Mouse (Mus musculus) spleen, adult 18-20 months (tissue): Measurements from ENCODE around the gene Ube2e1.
A peak's percentile ranks its signal among the peaks of the same experiment; 100 is the strongest.
"Not testable (repeated sequence)": the region's sequence is repeated elsewhere in the genome, so short reads cannot be mapped to it uniquely, and the experiment has no call there.

Experiments used
- DNase-seq, 2 experiments: peaks; one replicate each; pipeline ENCODE4 v3.0.0; 2022; ENCODE audit warnings: mixed read lengths in 2 of 2

The Ube2e1 gene

DNA sequence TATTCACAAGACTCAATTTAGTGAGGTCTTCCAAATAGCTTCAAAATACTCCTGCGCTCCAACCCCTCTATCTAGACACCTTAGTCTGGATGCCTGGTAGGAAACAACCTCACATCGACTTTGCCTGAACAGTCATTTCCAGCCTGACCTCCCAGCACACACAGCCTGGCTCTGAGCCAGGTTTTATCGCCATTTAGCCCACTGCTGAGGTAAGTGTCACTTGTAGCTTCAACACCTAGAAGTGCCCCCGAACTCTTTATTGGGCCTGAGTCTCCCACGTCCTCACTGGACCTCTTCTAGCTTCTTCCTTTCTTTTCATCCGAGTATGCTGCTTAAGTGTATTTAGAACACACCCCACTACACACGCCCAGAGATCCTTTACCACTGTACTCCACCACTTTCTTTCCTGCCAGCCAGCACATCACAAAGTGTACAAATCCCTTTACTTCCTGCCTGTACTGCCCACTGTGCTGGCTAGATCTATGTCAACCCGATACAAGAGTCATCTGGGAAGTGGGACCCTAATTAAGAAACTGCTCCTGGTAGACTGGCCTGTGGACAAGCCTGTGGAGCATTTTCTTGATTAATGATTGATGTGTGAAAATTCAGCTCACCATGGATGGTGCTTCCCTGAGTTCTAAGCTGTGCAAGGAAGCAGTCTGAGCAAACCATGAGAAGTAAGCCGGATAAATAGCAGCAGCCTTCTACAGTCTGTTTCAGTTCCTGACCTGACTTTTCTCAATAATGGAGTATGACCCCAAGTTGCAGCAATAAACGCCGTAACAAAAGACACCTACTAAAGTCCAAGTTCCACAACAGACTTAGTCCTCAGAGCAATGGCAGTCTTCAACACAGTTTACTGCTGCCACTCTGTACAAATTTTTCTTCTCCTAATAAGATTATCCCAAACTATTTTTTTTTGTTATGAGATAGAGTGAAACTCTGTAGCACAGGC is 13.9 kb downstream of the Ube2e1 start:
- no peak for DNase-seq

GRCm38 (mm10) chr14:18304165-18304564 is 27.5 kb downstream of the Ube2e1 start:
- no peak for DNase-seq

DNA sequence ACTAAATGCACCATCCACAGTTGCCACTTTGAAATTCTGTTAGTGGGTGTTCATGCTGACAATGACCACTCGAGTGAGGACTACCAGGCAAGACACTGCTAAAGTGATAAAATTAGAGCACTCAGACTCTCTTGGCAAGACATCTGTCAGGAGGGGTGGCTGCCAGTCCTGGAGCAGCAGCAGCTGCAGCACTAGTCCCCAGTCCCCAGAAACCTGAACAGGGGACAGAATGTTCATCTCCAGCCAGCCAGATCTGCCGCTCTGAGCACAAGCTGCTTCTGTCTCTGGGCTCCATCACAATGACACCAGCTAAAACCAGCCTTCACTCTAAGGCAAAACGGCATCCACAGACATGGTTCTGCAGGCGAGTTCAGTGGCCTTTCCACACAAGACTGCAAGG is 28.4 kb downstream of the Ube2e1 start:
- DNase-seq: no peak

GRCm38 (mm10) chr14:18302750-18303149 is 28.9 kb downstream of the Ube2e1 start:
- no peak for DNase-seq

DNA sequence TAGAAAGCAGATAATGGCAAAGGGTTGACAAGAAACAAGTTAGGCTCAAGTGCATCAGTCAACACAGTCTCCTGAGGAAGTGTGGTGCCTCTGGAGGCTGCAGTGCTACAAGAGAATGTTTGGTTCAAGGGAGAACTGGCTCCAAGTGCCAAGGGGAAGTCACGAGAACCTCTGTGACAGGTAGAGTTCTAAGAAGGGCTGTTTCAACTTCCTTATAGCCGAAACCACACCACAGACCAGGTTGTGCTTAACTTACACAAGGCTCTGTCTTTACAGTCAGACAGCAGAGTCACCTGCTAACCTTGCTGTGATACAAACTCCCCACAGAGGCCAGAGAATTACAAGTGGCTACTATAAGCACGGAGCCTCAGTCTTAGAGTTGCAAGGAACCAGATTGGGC is 30.1 kb downstream of the Ube2e1 start:
- peak in 1 of 2 experiments; percentile 12 for DNase-seq

- no peak for DNase-seq
Observed at GRCm38 (mm10) chr14:18300676-18301075, 31.0 kb downstream of the Ube2e1 start.

GRCm38 (mm10) chr14:18298874-18299273 is 32.8 kb downstream of the Ube2e1 start:
- no peak for DNase-seq

DNA sequence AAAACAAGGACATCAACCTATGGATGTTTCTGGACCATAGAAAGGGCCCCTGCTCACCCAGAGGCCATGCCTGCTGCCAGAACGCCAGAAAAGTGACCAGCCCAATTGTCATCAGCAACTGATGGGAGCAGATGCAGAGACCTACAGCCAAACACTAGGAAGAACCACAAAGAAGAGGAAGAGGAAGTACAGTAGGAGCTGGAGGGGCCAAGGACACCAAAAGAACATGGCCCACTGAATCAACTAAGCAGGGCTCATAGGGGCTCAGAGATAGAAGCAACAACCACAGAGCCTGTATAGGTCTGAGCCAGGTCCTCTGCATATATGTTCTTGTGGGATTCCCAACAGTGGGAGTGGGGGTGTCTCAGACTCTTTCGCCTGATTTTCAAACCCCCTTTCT is 34.2 kb downstream of the Ube2e1 start:
- no peak for DNase-seq

DNA sequence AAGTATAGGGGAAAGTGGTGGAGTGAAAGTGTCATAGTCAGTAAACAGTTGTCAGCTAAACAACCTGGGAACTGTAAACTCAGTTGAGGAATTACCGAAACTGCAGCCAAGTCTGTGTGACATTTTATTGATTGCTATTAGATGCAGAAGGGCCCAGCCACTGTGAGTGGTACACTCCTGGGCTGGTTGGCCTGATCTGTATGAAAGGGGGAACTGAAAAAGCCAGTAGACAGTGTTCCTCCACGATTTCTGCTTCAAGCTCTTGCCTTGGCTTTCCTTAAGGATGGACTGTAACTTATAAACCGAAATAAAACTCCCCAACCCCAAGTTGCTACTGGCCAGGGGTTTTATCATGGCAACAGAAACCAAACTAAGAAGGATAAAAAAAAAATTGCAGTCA is 39.1 kb downstream of the Ube2e1 start:
- no peak for DNase-seq

- no peak for DNase-seq
Observed at GRCm38 (mm10) chr14:18292111-18292510, 39.5 kb downstream of the Ube2e1 start.

GRCm38 (mm10) chr14:18287391-18287790 is 44.3 kb downstream of the Ube2e1 start:
- no peak for DNase-seq

DNA sequence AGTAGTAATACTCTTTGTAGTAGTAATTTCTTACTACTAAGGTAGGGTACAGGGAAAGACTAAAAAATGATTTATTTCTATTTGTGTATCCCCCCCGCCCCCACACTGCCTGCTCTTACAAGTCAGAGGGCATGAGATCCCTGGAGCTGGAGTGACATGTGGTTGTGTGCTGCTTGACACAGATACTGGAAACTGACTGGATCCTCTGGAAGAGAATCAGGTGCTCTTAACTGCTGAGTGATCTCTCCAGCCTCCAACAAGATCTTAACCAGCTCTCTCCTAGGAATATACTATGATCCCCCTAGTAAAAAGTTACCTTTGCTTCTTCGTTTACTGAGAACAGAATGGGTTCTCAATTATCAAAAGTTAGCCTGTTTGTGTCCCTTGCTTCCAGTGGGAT is 45.2 kb downstream of the Ube2e1 start:
- DNase-seq: no peak

GRCm38 (mm10) chr14:18285476-18285875 is 46.2 kb downstream of the Ube2e1 start:
- DNase-seq: no peak

GRCm38 (mm10) chr14:18284581-18284980 is 47.1 kb downstream of the Ube2e1 start:
- DNase-seq: no peak

GRCm38 (mm10) chr14:18280375-18280774 is 51.3 kb downstream of the Ube2e1 start:
- DNase-seq: no peak

DNA sequence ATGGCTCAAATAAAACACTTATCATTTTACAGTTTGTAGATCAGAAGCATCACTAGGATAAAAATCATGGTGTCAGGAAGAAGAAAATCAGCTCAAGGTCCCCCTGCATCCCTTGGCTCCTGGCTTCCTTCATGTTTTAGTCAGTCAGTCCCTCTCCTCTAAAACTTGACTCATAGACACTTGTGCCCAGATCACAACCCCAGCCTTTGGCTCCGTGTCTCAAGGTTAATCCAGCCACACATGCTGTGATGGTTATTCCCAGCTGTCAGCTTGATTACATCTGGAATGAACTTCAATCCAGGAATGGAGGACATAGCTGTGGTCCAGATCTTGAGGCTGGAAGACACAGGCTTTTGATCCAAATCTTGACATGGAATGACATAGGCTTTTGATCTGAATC is 57.1 kb downstream of the Ube2e1 start:
- no peak for DNase-seq

GRCm38 (mm10) chr14:18271666-18272065 is 60.0 kb downstream of the Ube2e1 start:
- DNase-seq: no peak

DNA sequence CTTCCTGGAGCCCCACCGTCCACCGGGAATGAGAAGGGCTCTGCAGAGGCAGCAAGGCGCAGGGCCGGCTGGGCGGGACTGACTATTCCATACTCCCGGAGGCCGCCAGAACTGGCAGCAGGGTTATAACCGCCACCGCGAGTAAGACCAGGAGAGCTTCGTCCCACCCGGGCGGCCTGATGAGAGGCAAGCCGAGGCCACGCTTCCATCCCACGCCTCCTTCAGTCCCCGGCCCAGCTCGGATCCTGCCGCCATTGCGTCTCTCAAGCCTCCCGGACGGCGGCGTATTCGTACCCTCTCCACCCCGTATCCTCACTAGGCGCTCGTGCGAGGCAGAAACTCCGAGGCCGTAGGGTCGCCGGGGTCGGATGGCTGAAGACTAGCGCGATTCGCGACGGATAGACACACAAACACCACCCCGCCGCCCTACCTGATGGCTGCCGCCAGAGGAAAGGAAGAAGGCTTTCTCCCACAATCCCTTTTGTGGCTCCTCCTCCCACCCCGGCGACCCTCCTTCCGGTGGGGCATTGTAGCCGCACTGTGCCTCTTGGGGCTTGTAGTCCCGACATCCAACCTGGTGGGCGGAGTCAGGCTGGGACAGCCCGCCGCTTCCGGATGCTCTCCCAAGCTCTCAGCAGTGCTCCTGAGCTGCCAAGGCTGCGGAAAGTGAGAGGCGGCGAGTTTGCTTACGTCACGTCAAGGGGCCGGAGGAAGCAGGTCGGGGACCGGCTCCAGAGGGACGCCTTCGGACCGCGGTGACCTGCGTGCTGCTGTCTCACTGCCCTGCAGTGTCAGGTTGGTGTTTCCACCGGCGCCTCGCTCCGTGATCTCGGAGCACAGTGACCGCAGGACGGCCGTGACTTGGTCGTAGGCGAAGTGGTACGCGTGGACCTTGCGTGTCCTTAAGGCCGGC is 60.9 kb downstream of the Ube2e1 start, which contains the start of the genes Nkiras1 and Rpl15:
TSS of gene Nkiras1 (plus strand) at position 608 of the 913 bp plus-strand sequence.
TSS of gene Rpl15 (minus strand) at position 863 of the 913 bp plus-strand sequence.
- peak; percentile 94 to 95 for DNase-seq

GRCm38 (mm10) chr14:18269947-18270528 is 61.6 kb downstream of the Ube2e1 start:
- not testable (repeated sequence) for DNase-seq

DNA sequence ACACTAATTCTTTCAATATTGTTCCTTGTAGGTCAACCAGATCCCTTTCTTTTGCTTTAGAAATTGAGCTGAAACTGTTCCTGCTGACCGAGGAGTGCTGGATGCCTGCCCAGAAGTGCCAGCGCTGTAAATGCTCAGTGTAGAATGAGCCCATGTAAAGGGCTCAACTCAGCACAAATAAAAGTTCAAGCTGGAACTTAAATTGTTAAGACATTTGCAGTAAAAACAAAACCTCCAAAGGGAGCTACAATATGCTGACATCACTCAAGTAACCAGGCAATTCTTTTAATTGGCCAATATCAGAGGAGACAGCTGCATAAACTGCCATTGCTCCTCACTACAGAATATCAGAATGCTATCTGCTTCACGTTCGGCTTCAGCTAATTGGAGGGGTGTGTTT is 68.2 kb downstream of the Ube2e1 start:
- no peak for DNase-seq

- DNase-seq: no peak
Observed at GRCm38 (mm10) chr14:18261203-18261602, 70.5 kb downstream of the Ube2e1 start.

DNA sequence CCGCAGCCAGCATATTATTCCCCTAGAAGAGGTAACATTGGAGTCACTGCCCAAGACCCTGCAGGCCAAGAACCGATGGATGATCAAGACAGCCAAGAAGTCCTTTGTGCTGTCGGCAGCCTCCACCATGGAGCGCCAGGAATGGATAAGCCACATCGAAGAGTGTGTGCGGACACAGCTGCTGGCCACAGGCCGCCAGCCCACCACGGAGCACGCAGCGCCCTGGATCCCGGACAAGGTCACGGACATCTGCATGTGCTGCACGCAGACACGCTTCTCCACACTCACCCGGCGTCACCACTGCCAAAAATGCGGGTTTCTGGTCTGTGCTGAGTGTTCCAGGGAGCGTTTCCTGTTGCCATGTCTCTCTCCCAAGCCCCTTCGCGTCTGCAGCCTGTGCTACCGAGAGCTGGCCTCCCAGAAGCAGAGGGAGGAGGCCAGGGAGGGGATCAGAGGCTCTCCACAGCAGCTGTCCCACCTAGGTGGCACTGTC is 89.0 kb downstream of the Ube2e1 start:
- no peak for DNase-seq

DNA sequence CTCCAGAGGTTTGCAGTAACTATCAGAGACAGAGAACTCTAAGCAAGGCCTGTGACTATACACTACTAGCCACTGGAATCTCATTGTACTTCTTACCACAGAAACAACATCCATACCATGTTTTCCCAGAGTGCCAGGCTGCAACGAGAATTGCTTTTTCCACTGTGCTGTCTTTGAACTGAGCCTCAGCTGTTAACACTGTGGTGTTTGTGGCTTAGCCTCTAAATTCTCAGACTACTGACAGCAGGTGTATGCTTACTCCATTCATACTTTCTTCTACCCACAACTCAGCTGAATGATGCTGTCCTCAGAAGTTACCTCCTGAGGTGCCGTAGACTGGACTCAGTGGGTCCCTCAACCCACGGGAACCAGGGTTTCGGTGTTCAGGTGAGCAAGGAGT is 89.9 kb downstream of the Ube2e1 start:
- no peak for DNase-seq
